Mouse (Mus musculus): ENCODE measurements at regions not wholly inside any gene's neighbourhood (a gene's known extent, or its start where the extent isn't known, plus 50 kb on each side); places are given as distances from the start of the nearest gene placed in this dataset.

DNA sequence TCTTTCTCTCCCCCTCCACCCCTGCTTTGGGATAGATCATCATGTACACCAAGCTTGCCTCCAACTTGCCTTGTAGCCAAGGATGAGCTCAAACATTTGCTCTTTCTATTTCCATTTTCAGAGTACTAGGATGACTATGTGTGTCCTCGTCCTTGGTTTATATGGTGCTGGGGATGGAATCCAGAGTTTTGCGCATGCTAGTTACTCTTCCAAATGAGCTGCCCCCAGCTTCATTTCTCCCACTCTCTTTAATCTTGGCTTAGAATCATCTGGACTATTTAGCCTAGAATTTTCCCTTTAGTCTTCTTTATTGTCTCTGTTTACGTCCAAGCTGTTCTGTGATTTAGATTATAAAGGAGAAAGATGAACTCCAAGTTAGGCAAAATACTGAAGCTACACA is 349.2 kb downstream of the Nucb2 start:
- no peak for DNase-seq (ENCODE audit: low read depth, low spot score)

DNA sequence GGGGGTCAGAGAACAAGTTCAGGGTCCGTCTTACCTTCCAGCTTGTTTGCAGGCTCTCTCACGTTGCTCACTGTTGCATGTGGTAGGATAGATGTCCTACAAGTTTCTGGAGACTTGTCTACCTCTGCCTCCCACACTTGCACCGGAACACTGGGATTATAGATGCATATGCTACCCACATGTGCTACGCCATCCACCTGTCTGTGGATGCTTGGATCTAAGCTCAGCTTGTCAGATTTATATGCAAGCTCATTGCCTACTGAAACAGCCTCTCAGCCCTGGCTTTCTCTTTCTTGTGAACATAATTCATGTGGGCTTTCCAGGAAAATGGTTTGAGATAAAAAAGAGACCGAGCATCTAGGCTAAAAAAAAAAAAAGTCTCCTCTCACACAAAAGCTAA is 353.0 kb downstream of the Nucb2 start:
- DNase-seq (ENCODE audit: low read depth, low spot score), result no peak

DNA sequence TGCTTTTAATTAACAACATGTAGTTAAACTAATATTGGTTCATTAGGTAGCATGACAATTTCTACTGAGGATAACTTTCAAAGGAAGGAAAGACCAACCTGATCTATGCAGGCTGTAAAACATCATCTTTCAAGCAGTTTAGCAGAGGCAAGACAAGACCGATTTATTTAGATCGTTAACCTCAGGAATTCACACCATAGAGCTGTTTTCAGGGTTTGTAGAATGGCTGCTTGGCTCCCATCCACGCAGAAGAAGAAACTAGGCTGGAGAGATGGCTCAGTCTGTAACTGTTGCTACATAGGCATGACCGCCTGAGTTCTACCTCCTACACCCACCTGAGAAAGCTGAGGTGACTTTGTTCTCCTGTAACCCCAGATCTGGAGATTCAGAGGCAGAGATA is 353.6 kb downstream of the Nucb2 start:
- no peak for DNase-seq (ENCODE audit: low read depth, low spot score)

GRCm38 (mm10) chr7:116882268-116882964 is 378.2 kb downstream of the Nucb2 start:
- no peak for DNase-seq (ENCODE audit: low read depth, low spot score)

DNA sequence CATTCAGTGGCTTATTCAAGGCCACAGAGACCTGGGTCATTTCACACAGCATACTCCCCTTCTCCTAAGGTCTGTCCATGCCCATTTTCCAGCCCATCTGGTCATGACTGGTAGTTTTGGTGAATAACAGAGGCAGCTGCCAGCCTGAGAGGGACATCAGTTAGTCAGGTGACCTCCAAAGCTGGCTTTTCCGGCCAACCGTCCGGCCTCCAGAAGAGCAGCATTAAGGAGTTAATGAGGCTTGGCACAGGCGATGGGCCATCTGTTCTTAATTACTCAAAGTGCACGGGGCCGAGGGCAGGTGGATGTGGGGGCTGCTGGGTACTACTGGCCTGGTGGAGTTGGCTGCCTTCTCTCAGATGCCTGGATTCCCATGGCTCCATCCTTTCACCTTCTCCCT is 389.7 kb downstream of the Nucb2 start:
- DNase-seq (ENCODE audit: low read depth, low spot score), result peak; percentile 37

GRCm38 (mm10) chr7:116915797-116916196 is 411.6 kb downstream of the Nucb2 start:
- DNase-seq (ENCODE audit: low read depth, low spot score), result no peak

- no peak for DNase-seq (ENCODE audit: low read depth, low spot score)
Measured at GRCm38 (mm10) chr7:116917921-116918670, 413.9 kb downstream of the Nucb2 start.

GRCm38 (mm10) chr7:116946448-116946847 is 434.3 kb upstream of the Xylt1 start:
- no peak for DNase-seq (ENCODE audit: low read depth, low spot score)

- no peak for DNase-seq (ENCODE audit: low read depth, low spot score)
Measured at GRCm38 (mm10) chr7:116959196-116959895, 421.4 kb upstream of the Xylt1 start.

GRCm38 (mm10) chr7:116963839-116964238 is 416.9 kb upstream of the Xylt1 start:
- no peak for DNase-seq (ENCODE audit: low read depth, low spot score)

GRCm38 (mm10) chr7:116991351-116991750 is 389.4 kb upstream of the Xylt1 start:
- DNase-seq (ENCODE audit: low read depth, low spot score), result no peak

GRCm38 (mm10) chr7:116992166-116992565 is 388.6 kb upstream of the Xylt1 start:
- no peak for DNase-seq (ENCODE audit: low read depth, low spot score)

DNA sequence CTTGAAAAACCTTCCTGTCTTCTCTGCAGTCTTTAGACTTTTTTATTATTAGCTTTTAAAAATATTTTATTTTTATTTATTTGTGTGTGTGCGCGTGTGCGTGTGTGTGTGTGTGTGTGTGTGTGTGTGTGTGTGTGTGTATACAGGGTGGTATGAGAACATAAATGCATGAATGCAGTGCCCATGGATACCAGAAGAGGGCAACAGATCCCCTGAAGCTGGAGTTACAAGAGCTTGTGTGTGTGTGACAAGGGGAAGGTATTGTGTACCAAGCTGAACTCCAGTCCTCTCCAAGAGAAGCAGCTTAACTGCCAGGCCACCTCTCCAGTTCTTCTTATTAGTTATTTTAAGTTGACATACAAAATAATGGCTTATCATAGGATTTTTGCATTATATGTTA is 385.0 kb upstream of the Xylt1 start:
- DNase-seq (ENCODE audit: low read depth, low spot score), result no peak

GRCm38 (mm10) chr7:117003167-117003566 is 377.6 kb upstream of the Xylt1 start:
- DNase-seq (ENCODE audit: low read depth, low spot score), result no peak

DNA sequence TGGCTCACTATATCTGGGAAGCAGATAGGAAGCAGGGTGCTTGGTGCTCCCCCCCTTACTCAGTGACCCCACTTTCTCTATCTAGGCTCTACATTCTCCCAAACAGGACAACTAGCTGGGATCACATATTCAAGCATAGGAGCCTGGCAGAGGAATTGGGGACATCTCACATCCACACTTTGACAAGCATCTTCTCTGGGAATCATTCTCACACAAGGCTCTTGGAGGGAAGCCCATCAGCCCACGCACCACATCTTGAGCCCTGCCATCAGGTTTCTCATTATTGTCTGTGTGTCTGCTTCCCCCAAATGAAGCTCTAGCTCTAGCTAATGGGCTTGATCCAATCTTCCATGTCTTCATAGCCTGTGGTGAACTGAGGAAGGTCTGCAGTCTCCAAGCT is 362.4 kb upstream of the Xylt1 start:
- DNase-seq (ENCODE audit: low read depth, low spot score), result no peak

- DNase-seq (ENCODE audit: low read depth, low spot score), result no peak
Measured at GRCm38 (mm10) chr7:117021716-117022115, 359.1 kb upstream of the Xylt1 start.

DNA sequence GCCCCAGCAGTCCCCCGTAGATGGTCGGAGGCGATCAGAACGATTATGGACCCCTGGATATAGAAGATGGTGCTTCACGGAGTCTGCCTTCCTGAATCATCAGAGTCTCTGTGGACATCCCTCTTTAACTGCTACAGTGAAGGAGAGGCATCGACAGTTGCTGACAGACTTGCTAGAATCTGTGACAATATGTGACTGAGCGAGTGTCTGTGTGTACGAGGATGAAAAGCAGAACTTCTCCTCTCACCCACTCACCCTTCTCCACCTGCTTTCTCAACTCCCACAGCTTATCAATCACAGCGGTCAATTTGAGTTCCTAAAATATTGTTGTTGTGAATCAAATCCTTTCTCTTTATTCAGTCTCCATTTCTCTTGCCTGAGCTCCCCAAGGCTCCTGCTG is 335.9 kb upstream of the Xylt1 start:
- no peak for DNase-seq (ENCODE audit: low read depth, low spot score)

GRCm38 (mm10) chr7:117049249-117049648 is 331.5 kb upstream of the Xylt1 start:
- no peak for DNase-seq (ENCODE audit: low read depth, low spot score)

GRCm38 (mm10) chr7:117065771-117066170 is 315.0 kb upstream of the Xylt1 start:
- DNase-seq (ENCODE audit: low read depth, low spot score), result no peak

GRCm38 (mm10) chr7:117090911-117091550 is 289.7 kb upstream of the Xylt1 start:
- DNase-seq (ENCODE audit: low read depth, low spot score), result no peak

GRCm38 (mm10) chr7:117092860-117093259 is 287.9 kb upstream of the Xylt1 start:
- DNase-seq (ENCODE audit: low read depth, low spot score), result no peak

GRCm38 (mm10) chr7:117097618-117098017 is 283.2 kb upstream of the Xylt1 start:
- DNase-seq (ENCODE audit: low read depth, low spot score), result no peak
